Mouse (Mus musculus) bone marrow macrophage, adult 2 months (primary cell): ENCODE results near the gene Retreg3.

ENCODE experiments used
- CTCF ChIP-seq: IDR thresholded peaks from 2 replicates; pipeline ENCODE4 v1.5.1; 2012; ENCODE audit warnings: low read depth, mild to moderate bottlenecking, low read length, moderate library complexity
- POLR2A ChIP-seq: IDR thresholded peaks from 2 replicates; pipeline ENCODE4 v1.6.1; 2012; ENCODE audit warnings: mild to moderate bottlenecking, low read depth, low read length, borderline replicate concordance

DNA sequence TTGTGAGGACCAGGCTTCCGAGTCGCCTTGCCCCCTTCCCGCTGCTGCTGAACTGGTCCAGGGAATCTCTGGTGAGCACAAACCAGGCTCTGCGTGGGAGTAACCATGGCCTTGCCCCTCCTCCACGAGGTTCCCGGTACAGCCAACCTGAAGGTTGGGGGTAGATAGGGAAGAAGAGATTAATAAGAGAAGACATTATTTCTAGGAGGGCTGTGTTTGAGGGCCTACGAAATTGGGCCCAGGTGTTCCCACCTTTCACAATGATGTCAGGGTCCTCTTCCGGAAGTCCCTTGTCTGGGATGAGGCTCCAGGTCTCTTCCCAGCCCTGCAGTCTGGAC, 48.2 kb upstream of the Retreg3 start:
- TF ChIP-seq POLR2A, result no peak
- no peak for TF ChIP-seq CTCF
